Mouse (Mus musculus) 3134 (cell line): ENCODE data around the gene Rhbdl1.

Experiments used
- DNase-seq: peaks from one replicate; pipeline ENCODE4 v3.0.0-alpha.2; 2011; ENCODE audit warnings: low spot score; ENCODE audit not compliant: insufficient read length; ENCODE audit errors: extremely low read depth

The Rhbdl1 gene

DNA sequence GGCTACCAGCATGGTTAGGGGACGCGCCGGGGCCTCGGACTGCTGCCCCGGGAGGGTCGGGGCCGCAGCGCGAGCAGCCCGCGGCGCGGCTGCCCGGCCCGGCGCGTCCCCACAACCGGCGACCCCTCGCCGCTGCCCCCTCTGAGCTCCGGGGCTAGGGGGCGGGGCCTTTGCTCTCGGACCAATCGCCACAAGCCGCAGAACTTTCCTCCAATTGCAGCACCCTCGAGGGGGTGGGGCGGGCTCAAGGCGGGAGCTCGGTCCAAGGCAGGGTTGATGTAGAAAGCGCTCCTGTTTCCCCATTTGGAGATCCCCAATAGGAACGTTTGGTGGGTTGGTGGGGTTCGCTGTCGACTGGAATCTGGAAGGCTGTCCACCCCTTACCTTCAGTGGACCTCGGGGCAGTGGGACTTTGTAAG is 40.1 kb downstream of the Rhbdl1 start, which contains the start of gene Metrn:
TSS of gene Metrn (minus strand) at position 186 of the 419 bp plus-strand sequence.
- peak; percentile 79 for DNase-seq

DNA sequence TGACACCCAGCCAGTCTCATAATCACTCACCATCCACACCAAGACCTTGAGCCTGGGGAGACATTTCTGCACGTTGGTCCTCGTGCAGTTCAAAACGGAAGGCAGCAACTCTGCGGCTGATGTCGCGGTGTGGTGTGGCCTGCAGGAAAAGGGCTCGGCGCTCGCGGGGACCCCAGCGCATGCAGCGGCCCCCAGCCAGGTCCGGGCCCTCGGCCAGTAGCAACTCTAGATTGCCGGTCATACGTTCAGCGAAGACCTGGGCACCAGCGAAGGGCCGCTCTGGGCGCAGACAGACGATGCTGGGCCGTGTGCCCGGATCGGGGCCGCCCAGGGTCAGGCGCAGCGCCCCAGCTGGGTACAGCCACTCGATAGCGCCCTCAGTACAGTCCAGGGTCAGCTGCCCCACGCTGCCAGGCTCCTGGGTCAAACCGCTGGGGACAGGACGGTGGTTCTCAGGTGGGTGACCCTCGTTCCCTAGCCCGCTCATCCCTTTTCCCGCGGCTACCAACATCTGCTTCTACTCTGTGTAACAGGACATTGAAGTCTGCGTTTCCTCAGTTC is 40.8 kb downstream of the Rhbdl1 start:
- DNase-seq, result peak; percentile 57

GRCm38 (mm10) chr17:25795609-25796092 is 41.4 kb downstream of the Rhbdl1 start, which contains the start of gene AC134908.4:
TSS of gene AC134908.4 (minus strand) at chr17:25795659.
- peak; percentile 51 for DNase-seq

DNA sequence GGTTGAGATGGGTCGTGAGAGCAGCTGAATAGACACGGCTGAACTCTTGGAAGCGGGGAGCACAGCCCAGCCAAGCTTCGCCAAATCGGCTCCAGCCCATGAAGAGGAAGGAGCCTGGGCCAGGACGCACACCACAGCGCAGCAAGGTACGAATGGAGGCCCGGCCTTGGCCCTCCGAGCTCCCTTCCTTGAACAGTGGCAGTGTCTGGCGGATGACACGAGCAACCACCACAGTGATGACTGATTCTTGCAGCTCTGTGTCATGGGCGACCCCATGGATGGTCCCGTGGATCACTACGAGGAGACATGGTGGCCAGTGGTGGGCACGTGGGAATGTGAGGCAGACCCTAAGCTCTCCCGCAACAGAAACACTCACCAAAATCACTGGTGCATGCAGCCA is 42.1 kb downstream of the Rhbdl1 start:
- DNase-seq, result no peak

- no peak for DNase-seq
Measured at GRCm38 (mm10) chr17:25794197-25794596, 42.9 kb downstream of the Rhbdl1 start.

- peak; percentile 72 for DNase-seq
Measured at GRCm38 (mm10) chr17:25792615-25793014, 44.5 kb downstream of the Rhbdl1 start, which contains the start of gene Fam173a. TSS of gene Fam173a (minus strand) at chr17:25792901.

DNA sequence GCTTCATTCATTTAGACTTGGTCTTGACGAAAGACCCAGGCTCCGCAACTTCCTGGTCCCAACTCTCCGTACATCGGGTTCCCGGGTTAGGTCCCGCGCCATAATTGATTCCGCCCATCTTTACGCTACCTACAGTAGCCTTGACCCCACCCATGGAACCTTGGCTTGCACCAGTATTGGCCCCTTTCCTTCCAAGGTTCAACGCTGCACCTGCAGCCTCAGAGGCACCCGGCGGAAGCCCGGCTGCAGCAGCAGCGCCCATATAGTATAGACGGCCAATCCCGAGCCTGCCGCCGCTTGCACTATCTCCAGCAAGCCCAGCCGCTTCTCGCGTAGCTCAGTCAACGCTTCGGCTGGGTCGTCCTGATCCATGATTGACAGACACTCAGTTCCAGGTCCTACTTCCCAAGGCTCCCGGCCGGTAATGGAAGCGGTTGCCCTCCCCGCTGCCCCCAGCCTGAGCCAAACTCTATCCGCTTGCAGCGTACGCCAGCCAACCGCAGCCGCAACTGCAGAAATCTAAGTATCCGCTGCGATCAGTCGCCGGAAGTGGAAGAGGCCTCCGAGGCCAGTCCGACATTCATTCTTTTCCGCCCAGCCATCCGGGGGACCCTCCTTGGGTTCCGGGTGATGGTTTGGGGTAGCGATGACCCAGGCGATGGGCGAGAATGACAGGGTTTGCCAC is 45.1 kb downstream of the Rhbdl1 start:
- peak; percentile 89 for DNase-seq

GRCm38 (mm10) chr17:25791320-25791842 is 45.7 kb downstream of the Rhbdl1 start:
- DNase-seq, result no peak

DNA sequence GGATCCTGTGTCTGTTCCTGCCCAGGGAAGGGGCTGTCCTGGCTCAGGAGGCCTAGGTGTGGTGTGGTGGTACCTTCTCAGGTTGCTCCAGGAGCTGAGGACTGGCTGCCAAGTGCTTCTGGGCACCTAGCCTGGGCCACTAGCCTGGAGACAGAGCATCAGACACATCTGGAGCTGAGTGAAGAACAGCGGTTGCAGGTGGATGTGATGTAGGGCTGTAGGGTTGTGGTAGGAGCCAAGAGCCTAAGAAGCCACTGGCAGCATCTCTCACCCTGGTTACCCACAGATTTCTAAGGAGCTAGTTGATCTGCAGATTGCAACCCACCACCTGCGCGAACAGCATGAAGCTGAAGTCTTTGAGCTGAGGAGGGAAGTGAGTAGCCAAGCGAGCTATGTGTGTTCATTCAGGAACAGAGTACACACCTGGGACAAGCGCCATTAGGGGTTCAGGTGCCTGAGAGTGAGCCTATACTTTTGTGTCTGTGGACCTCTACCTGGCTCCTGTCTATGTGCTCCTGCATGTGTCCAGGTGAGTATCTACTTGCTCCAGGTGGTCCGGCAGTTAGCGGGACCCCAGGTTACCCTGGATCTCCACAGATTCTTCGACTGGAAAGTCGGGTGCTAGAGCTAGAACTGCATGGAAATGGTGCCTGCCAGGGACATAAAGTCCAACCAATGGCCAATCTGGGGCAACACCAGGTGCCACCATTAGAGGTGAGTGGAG is 50.2 kb downstream of the Rhbdl1 start:
- DNase-seq, result no peak

DNA sequence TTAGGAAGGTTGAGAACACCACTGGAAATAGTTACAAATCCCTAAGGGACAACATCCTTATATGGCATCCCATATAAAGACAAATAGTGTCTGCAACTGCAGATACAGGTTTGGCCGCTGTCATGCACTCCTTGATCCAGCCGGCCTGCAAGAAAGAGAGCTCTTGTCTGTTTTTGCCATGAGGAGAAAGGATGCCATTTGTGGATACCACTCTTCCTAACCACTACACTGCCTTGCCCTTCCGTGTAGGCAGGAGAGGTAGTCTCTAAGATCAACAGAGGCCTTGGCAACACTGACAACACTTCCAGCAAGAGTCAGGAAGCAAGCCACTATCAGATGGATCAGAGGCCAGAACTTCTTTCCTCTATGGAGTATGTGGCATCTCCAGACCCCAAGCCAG is 50.8 kb downstream of the Rhbdl1 start, which contains the start of gene Ccdc78:
TSS of gene Ccdc78 (plus strand) at position 301 of the 400 bp plus-strand sequence.
- no peak for DNase-seq

DNA sequence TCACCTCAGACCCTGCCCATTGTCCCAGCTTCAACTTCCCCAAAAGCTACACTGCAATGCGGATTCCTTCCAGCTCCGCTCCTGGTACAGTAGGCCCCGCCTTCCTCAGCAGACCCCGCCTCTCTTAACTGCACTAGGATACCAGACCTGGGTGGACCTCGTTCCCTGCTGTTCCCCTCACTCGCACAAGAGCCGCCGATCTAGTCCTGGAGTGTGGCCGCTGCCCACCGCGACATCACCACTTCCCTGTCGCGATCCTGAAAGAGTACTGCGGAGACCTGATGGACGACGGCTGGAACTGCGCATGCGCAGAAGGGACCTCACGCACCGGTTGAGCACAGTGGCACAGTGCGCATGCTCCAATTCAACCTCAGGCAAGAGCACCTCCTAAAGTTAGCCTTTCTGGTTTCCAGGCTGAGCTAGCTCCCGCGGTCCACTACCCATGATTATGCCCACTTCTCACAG is 51.8 kb downstream of the Rhbdl1 start, which contains the start of gene Haghl:
TSS of gene Haghl (minus strand) at position 393 of the 465 bp plus-strand sequence.
- DNase-seq, result peak; percentile 92
